Mouse (Mus musculus) liver, embryonic 16.5 days (tissue): Measurements from ENCODE around the gene Gbp10. TPM values are rescaled to one million over a fixed set of nuclear protein-coding genes. Genes with fewer than 3 reads are reported as not detected.
"Not testable (repeated sequence)": the region's sequence is repeated elsewhere in the genome, so short reads cannot be mapped to it uniquely, and the experiment has no call there.

ENCODE experiments used
- ATAC-seq: fragments of 200-750 bp; cut with Nextera tagmentation; 2 replicates; pipeline ENCODE4 v1.8.0; 2017; ENCODE audit warnings: low read depth, mild to moderate bottlenecking, moderate number of reproducible peaks, moderate library complexity
- H3K27ac ChIP-seq: fragments of 300-500 bp; sonication (generic); 2 replicates; pipeline ENCODE4 v1.5.1; 2014; ENCODE audit warnings: mild to moderate bottlenecking, low read length
- H3K27me3 ChIP-seq: fragments of 300-500 bp; sonication (generic); 2 replicates; pipeline ENCODE4 v1.6.1; 2014; ENCODE audit warnings: low read depth, low read length, mixed read lengths; ENCODE audit not compliant: control insufficient read depth, insufficient read depth
- H3K36me3 ChIP-seq: fragments of 300-500 bp; sonication (generic); 2 replicates; pipeline ENCODE4 v1.6.1; 2014; ENCODE audit warnings: mild to moderate bottlenecking; ENCODE audit not compliant: control insufficient read depth, insufficient read depth
- H3K4me1 ChIP-seq: fragments of 300-500 bp; sonication (generic); 2 replicates; pipeline ENCODE4 v1.6.1; 2014; ENCODE audit warnings: low read depth, low read length, mixed read lengths; ENCODE audit not compliant: control insufficient read depth
- H3K4me2 ChIP-seq: fragments of 300-500 bp; sonication (generic); 2 replicates; pipeline ENCODE4 v1.6.1; 2014; ENCODE audit warnings: low read depth, low read length, mixed read lengths
- H3K4me3 ChIP-seq: fragments of 300-500 bp; sonication (generic); 2 replicates; pipeline ENCODE4 v1.5.1; 2014; ENCODE audit warnings: low read depth, mild to moderate bottlenecking, low read length
- H3K9ac ChIP-seq: fragments of 300-500 bp; sonication (generic); 2 replicates; pipeline ENCODE4 v1.6.1; 2014; ENCODE audit warnings: low read depth, low read length
- H3K9me3 ChIP-seq: fragments of 300-500 bp; sonication (generic); replicated peaks from 2 replicates; pipeline ENCODE4 v1.6.1; 2016; ENCODE audit warnings: low read length; ENCODE audit not compliant: control insufficient read depth
- WGBS: fragments of 180-500 bp; shearing (Covaris S2); extraction: QIAGEN DNeasy Blood & Tissue Kit; methylation state at CpG from one replicate; pipeline ENCODE4 v1.1.7; 2014; ENCODE audit not compliant: insufficient replicate concordance; 5-methylcytosine and 5-hydroxymethylcytosine counted together
- polyA plus RNA-seq: library from polyadenylated mRNA; unstranded; fragments of >200 nt; fragmentation: Nextera tagmentation; extraction: Ambion mirVana; gene quantifications from 2 replicates; pipeline ENCODE4 v1.2.1, GENCODE M21; 2015

Gene Gbp10
- polyA plus RNA-seq, 1 experiment from 2014 or later = 0.44 TPM

DNA sequence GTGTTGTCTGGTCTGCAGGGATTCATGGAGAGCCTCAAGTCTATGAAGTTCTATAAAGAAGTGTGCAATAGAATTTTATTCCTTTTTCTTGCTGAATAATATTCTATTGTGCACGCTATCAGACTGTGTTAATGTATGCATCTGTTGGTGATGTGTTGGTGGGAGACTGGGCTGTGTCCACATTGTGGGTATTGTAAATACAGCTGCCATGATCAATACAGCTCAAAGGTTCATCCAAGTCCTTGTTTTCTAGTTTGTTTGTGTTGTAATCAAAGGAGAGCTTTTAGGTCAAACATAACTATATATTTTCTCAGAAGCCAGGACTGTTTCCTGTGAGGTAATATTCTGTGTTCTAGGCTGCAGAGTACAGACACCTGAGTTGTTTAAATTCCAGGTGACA is 40.2 kb downstream of the Gbp10 start:
- WGBS = 62% methylated on average over 1 of the region's 1 CpGs
- not testable (repeated sequence) for H3K27ac ChIP-seq, ATAC-seq, H3K4me1 ChIP-seq, H3K4me3 ChIP-seq, H3K27me3 ChIP-seq, H3K36me3 ChIP-seq, H3K9me3 ChIP-seq, H3K4me2 ChIP-seq, H3K9ac ChIP-seq

DNA sequence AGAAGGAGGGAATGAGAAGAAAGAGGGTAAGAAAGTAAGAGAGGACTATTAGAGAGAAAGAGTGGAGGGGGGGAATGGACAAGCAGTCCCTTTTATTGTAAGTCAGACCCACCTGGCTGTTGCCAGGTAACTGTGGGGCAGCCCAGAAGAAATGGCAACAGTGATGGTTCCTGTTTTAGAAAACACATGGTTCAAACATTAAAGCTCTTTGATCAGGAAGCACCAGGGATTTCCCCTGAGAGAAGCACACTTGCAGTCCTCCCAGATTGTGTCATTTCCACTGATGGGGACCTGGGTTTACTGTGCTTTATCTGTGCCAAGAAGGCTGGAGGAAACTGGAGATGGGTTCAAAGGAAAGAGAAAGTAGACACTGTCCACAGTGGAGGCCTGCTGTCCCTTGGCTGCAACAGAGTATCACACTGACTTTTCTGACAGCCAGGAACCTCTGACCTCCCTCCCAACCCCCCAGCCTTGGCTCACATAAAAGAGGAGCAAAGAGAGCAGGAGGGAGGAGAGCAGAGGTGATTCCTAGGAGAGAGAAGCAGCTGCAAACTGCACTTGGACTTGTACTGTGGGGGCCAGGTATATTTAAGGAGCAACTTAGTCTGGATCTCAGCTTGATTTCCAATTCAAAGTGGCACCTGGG is 41.3 kb downstream of the Gbp10 start:
- H3K4me3 ChIP-seq, H3K9me3 ChIP-seq, H3K9ac ChIP-seq, H3K4me2 ChIP-seq, ATAC-seq, H3K27ac ChIP-seq, H3K36me3 ChIP-seq, H3K4me1 ChIP-seq, H3K27me3 ChIP-seq: not testable (repeated sequence)

DNA sequence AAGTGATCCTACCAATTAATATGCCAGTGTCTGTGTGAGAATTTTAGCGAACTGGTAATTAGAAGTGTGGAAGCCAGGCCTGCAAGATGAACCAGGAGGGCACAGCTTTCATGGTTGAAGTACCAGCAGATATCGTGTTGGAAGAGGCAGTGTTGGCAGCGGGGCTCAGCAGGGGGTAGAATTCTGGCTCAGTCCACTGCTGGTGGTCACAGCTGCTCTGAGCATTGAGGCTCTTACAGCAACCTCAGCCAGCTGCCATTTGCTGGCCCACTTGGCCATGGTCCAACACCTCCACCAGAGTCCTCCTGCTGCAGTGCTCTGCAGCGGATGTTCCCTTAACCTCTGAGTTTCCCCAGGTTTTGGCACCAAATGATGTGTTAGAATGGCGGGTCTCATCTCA is 43.0 kb downstream of the Gbp10 start:
- H3K9ac ChIP-seq, H3K4me3 ChIP-seq, H3K27ac ChIP-seq, H3K4me2 ChIP-seq, H3K36me3 ChIP-seq, H3K9me3 ChIP-seq, H3K4me1 ChIP-seq, ATAC-seq, H3K27me3 ChIP-seq: not testable (repeated sequence)
- 59% methylated on average over 5 of the region's 5 CpGs for WGBS

DNA sequence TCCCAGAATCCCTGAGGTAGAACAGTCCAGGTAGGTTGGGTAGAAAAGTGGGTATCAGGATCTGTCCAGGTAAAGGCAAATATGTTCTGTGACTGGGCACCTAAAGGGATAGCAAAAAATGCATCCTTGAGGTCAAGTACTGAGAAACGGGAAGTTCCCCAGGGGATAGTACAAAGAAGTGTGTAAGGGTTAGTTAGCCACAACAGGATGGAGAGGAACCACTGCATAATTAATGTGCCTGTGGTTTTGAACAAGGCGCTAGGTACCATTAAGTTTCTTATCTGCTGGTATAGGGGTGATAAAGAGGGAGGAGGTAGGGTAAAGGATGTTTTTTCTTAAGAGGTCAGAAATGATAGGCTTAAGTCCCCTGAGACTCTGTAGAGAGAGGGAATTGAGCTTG is 46.8 kb downstream of the Gbp10 start:
- not testable (repeated sequence) for H3K9ac ChIP-seq, H3K4me2 ChIP-seq, H3K27ac ChIP-seq, H3K4me1 ChIP-seq, H3K27me3 ChIP-seq, H3K36me3 ChIP-seq, ATAC-seq, H3K4me3 ChIP-seq, H3K9me3 ChIP-seq
- WGBS = 25% methylated on average over 2 of the region's 2 CpGs

DNA sequence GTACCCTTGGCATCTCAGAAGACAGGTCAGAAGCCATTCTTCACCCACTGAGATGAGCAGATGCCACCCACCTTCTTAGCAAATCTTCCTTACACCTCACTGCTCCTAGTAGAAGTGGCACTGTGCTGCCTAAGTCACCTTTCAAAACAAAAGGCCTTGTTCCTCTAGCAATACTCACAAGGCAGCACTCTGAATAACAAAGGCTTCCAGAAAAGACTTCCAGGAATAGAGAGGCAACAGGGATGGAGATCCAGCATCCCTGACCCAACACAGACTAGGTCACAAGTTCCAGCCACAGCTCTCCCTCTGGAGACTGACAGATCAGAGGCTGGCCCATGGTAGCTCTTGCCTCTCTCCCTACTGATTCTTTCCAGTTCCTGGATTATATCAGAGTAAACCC is 57.9 kb downstream of the Gbp10 start:
- Histone ChIP-seq H3K36me3 (no peaks in the 10 kb centered on the region), H3K27ac (no peak overlapping the region), H3K4me2 (no peak overlapping the region), H3K9me3 (no peaks in the 10 kb centered on the region), H3K4me1 (no peaks in the 10 kb centered on the region), H3K4me3 (no peak overlapping the region), H3K9ac (no peak overlapping the region), H3K27me3 (no peaks in the 10 kb centered on the region)
- no peak for ATAC-seq

Other genes with a start within 250 kb of the Gbp10 start
- 0.89 and 1.2 TPM in 2 replicates for gene Gbp9, start 100.0 kb downstream of the Gbp10 start, polyA plus RNA-seq
- gene Gbp8, start 100.0 kb downstream of the Gbp10 start, polyA plus RNA-seq = 3.5 and 3.7 TPM in 2 replicates
- 0.72 and 0.91 TPM in 2 replicates for gene Gbp4, start 99.9 kb downstream of the Gbp10 start, polyA plus RNA-seq
- 0.02 and 0.14 TPM in 2 replicates for gene Gm43302, start 54.2 kb upstream of the Gbp10 start, polyA plus RNA-seq
- gene Gbp6, start 54.2 kb upstream of the Gbp10 start, polyA plus RNA-seq = 2.9 and 3.0 TPM in 2 replicates
- 1.8 TPM in 2 replicates for gene Lrrc8b, start 176.2 kb upstream of the Gbp10 start, polyA plus RNA-seq